Mouse (Mus musculus) limb, embryonic 10.5 days (tissue): ENCODE data around the gene Olig1. TPM values are rescaled to one million over a fixed set of nuclear protein-coding genes. Genes with fewer than 3 reads are reported as not detected.
A peak's percentile ranks its signal among the peaks of the same experiment; 100 is the strongest.

Experiments used
- DNase-seq: peaks from one replicate; pipeline ENCODE4 v3.0.0-alpha.2; 2017; ENCODE audit warnings: low spot score
- H3K27ac ChIP-seq: fragments of 300-500 bp; sonication (generic); 2 replicates; pipeline ENCODE4 v1.5.1; 2016; ENCODE audit warnings: mild to moderate bottlenecking
- H3K27me3 ChIP-seq: fragments of 300-500 bp; sonication (generic); 2 replicates; pipeline ENCODE4 v1.6.1; 2016; ENCODE audit warnings: low read depth, mild to moderate bottlenecking; ENCODE audit not compliant: poor library complexity, severe bottlenecking
- H3K36me3 ChIP-seq: fragments of 300-500 bp; sonication (generic); 2 replicates; pipeline ENCODE4 v1.6.1; 2016; ENCODE audit warnings: mild to moderate bottlenecking, moderate library complexity
- H3K4me1 ChIP-seq: fragments of 300-500 bp; sonication (generic); 2 replicates; pipeline ENCODE4 v1.6.1; 2016
- H3K4me3 ChIP-seq: fragments of 300-500 bp; sonication (generic); 2 replicates; pipeline ENCODE4 v1.5.1; 2016; ENCODE audit warnings: mild to moderate bottlenecking, moderate library complexity
- H3K9me3 ChIP-seq: fragments of 300-500 bp; sonication (generic); replicated peaks from 2 replicates; pipeline ENCODE4 v1.6.1; 2016; ENCODE audit warnings: mild to moderate bottlenecking
- WGBS: fragments of 180-500 bp; shearing (Covaris S2); methylation state at CpG from one replicate; pipeline ENCODE4 v1.1.7; 2016; 5-methylcytosine and 5-hydroxymethylcytosine counted together
- polyA plus RNA-seq: library from polyadenylated mRNA; unstranded; fragments of >200 nt; fragmentation: Nextera tagmentation; extraction: Ambion mirVana; gene quantifications from 2 replicates; pipeline ENCODE4 v1.2.1, GENCODE M21; 2016

The Olig1 gene
- polyA plus RNA-seq, 1 experiment from 2014 or later: not detected

DNA sequence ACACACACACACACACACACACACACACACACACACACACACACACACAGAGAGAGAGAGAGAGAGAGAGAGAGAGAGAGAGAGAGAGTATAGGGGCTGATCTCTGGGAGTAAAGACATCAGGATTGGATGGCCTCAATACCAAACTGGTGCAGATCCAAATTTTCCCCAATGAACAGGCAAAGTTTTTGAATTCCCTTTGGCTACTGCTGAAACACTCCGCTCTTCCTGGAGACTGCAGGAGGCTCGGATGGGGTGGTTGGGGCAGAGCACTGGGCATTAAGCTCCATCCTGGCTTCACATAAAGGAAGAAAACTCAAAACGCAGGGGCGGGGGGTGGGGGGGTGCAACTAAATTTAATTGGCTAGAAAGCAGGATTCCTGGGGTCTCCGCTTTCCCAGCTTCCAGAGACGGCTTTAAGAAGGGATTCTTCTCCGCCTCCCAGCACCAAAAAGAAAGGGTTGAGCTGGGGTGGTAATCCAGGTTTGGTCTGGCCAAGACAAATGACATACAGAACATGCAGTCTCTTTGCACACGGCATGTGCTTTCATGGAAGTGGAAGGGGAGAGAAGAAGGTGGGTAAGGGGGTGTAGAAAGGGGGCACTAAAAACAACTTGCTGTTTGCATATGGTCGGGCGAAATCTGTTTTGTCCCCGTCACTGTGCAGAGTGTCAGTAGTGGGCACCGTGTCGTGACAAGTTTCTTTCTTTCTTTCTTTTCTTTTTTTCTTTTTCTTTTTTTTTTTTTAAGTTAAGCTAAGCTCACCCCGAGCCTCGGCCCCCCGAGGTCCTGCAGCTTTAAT is 31.3 kb downstream of the Olig1 start:
- H3K4me1 ChIP-seq: peaks cover 14% of the 10 kb centered on the region
- no peak overlapping the region for H3K4me3 ChIP-seq
- no peak for DNase-seq
- H3K36me3 ChIP-seq: no peaks in the 10 kb centered on the region
- no peak overlapping the region for H3K27ac ChIP-seq
- H3K27me3 ChIP-seq: peaks cover 93% of the 10 kb centered on the region
- H3K9me3 ChIP-seq: no peaks in the 10 kb centered on the region
- WGBS: 47% methylated on average over 16 of the region's 16 CpGs

GRCm38 (mm10) chr16:91301454-91301853 is 31.9 kb downstream of the Olig1 start:
- H3K9me3 ChIP-seq: no peaks in the 10 kb centered on the region
- H3K36me3 ChIP-seq: no peaks in the 10 kb centered on the region
- peaks cover 92% of the 10 kb centered on the region for H3K27me3 ChIP-seq
- 60% methylated on average over 18 of the region's 18 CpGs for WGBS
- no peak overlapping the region for H3K4me3 ChIP-seq
- DNase-seq: no peak
- peaks cover 14% of the 10 kb centered on the region for H3K4me1 ChIP-seq
- H3K27ac ChIP-seq: no peak overlapping the region

DNA sequence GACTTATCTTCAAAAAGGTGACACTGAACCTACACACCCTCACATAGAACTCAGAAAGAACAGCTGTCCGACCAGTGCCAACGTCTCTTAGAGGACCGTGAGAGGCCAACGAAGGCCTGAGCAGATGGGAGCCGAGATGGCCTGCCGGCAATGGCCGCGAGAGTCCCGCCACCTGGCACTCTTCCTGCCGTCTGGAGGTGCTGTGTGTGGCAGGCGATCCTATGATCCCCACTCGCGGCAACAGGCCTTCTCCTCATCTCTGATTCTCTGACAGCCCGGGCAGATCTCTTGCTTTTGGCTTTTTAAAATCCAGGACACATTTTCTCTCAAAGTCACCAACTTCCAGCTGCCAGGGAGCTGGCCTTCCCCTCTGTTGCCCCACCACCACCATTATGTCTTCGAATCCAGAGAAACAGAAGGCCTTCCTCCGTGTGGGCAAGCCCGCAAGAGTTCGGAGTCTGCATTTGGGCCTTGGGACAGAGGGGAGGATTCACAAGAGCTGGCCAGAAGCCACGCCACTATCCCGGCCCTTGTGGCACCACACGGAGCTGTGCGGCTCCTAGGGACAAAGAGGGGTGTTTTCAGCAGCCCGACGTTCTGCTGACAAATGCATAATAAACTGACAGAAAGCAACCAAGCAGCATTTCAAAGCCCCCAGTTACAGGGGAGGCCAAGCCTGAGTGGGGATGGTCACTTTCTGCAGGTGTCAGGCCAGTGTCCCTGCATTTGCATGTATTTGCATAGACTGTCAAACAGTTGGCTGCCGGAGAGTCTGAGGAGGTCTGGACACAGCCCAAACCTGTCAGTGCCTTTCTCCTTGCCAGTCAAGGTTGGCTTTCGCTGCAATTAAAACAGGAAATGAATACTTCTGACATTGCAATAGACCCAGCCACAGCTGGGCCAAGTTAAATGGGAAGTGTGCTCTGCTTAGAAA is 34.5 kb downstream of the Olig1 start:
- Histone ChIP-seq H3K27me3 (peaks cover 94% of the 10 kb centered on the region), H3K9me3 (no peaks in the 10 kb centered on the region), H3K27ac (no peak overlapping the region), H3K4me1 (0 out of 2 replicates have a peak, but pooled peaks cover 3% of the 10 kb centered on the region), H3K36me3 (no peaks in the 10 kb centered on the region), H3K4me3 (no peak overlapping the region)
- DNase-seq: no peak
- 41% methylated on average over 26 of the region's 26 CpGs for WGBS

DNA sequence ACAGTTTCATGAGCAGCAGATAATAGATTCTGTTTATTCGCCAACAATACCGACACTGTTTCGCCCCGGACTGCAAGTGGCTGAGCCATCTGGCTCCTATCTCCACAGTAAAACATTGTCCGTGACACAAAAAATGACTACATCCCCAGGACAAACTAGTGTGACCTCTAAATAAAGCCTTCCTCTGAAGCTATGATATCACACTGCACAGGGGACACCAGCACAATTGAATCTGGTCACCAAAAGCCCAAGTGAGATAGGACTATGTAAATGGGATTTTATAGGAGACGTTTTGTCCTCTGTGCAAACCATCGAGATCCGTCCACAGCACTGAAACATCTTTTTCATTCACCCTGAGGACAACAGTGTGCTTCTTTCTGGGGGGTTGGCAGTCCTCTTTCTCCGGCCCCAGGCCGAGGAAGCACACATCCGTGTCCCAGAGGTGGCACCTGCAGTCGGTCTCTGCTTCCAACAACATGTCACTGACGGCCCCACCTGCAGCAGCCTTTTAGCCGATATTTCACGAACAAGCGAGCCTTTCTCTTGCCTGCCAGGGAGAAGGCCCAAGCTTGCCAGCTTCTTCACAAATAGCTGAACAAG is 36.0 kb downstream of the Olig1 start:
- 80% methylated on average over 16 of the region's 16 CpGs for WGBS
- DNase-seq: no peak
- H3K4me1 ChIP-seq: 0 out of 2 replicates have a peak, but pooled peaks cover 3% of the 10 kb centered on the region
- no peaks in the 10 kb centered on the region for H3K36me3 ChIP-seq
- no peak overlapping the region for H3K27ac ChIP-seq
- peaks cover 90% of the 10 kb centered on the region for H3K27me3 ChIP-seq
- no peak overlapping the region for H3K4me3 ChIP-seq
- no peaks in the 10 kb centered on the region for H3K9me3 ChIP-seq

DNA sequence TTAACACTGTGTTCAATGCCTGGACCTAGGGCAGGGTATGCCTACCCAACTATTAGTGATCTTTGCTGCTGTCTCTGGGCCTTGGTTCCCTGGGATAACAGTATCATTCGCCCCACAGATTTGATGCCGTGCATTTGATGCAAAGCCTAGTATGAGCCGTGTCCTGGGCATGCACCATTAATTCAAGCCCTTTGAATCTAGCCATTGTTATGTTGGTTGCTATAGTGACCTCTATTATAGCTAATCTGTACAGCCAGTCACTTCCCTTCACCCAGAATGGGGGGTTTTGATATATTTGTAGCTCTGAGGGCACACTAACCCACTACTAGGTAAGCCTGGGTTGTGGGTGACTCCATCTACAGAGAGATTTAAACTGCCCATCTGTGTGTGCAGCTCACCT is 40.3 kb downstream of the Olig1 start:
- Histone ChIP-seq H3K27ac (no peak overlapping the region), H3K36me3 (no peaks in the 10 kb centered on the region), H3K27me3 (peaks cover 85% of the 10 kb centered on the region), H3K4me3 (no peak overlapping the region), H3K4me1 (0 out of 2 replicates have a peak, but pooled peaks cover 7% of the 10 kb centered on the region), H3K9me3 (no peaks in the 10 kb centered on the region)
- 89% methylated on average over 3 of the region's 3 CpGs for WGBS
- no peak for DNase-seq

DNA sequence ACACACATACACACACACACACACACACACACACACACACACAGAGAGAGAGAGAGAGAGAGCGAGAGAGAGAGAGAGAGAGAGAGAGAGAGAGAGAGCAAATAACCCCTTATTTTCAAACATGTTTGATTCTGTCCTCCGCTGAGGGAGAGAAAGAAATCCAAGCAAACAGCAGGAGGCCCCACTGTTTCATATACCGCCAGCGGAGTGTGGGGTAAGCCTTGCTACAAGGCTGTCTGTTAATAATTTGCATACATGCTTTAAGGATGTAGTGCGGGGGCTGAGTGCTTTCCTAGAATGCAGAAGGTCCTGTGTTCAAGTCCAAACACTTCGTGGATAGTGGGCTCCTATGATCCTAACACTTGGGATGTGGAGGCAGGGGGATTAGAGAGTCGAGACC is 43.3 kb downstream of the Olig1 start:
- no peak for DNase-seq
- H3K4me1 ChIP-seq: 0 out of 2 replicates have a peak, but pooled peaks cover 7% of the 10 kb centered on the region
- peaks cover 71% of the 10 kb centered on the region for H3K27me3 ChIP-seq
- H3K36me3 ChIP-seq: no peaks in the 10 kb centered on the region
- no peak overlapping the region for H3K4me3 ChIP-seq
- no peaks in the 10 kb centered on the region for H3K9me3 ChIP-seq
- no peak overlapping the region for H3K27ac ChIP-seq
- WGBS: 80% methylated on average over 6 of the region's 7 CpGs

GRCm38 (mm10) chr16:91314114-91314775 is 44.7 kb downstream of the Olig1 start:
- Histone ChIP-seq H3K36me3 (no peaks in the 10 kb centered on the region), H3K4me1 (0 out of 2 replicates have a peak, but pooled peaks cover 7% of the 10 kb centered on the region), H3K4me3 (no peak overlapping the region), H3K9me3 (no peaks in the 10 kb centered on the region), H3K27me3 (peaks cover 64% of the 10 kb centered on the region), H3K27ac (no peak overlapping the region)
- WGBS: 9% methylated on average over 19 of the region's 19 CpGs
- DNase-seq: peak; percentile 77

GRCm38 (mm10) chr16:91320191-91320590 is 50.6 kb downstream of the Olig1 start:
- Histone ChIP-seq H3K27me3 (peaks cover 35% of the 10 kb centered on the region), H3K36me3 (no peaks in the 10 kb centered on the region), H3K4me1 (peaks cover 13% of the 10 kb centered on the region), H3K27ac (no peak overlapping the region), H3K9me3 (no peaks in the 10 kb centered on the region), H3K4me3 (no peak overlapping the region)
- no peak for DNase-seq
- 62% methylated on average over 10 of the region's 10 CpGs for WGBS

- H3K36me3 ChIP-seq: no peaks in the 10 kb centered on the region
- WGBS: 63% methylated on average over 15 of the region's 15 CpGs
- H3K27me3 ChIP-seq: peaks cover 31% of the 10 kb centered on the region
- H3K9me3 ChIP-seq: no peaks in the 10 kb centered on the region
- DNase-seq: peak; percentile 38
- H3K27ac ChIP-seq: no peak overlapping the region
- peaks cover 13% of the 10 kb centered on the region for H3K4me1 ChIP-seq
- no peak overlapping the region for H3K4me3 ChIP-seq
Observed at GRCm38 (mm10) chr16:91320608-91321007, 51.0 kb downstream of the Olig1 start.

Other genes starting within 250 kb of the Olig1 start
- gene Paxbp1, start 225.2 kb upstream of the Olig1 start, polyA plus RNA-seq: 60.0 and 76.1 TPM in 2 replicates
- not detected in 2 replicates for gene 4932438H23Rik, start 174.7 kb upstream of the Olig1 start, polyA plus RNA-seq
- gene Olig2, start 44.3 kb upstream of the Olig1 start, polyA plus RNA-seq: 0.08 TPM in 1 of 2 replicates, not detected in the other
- 33.0 and 35.3 TPM in 2 replicates for gene Ifnar2, start 103.0 kb downstream of the Olig1 start, polyA plus RNA-seq
- gene Gm21970, start 121.9 kb downstream of the Olig1 start, polyA plus RNA-seq: not detected in 2 replicates
- gene Il10rb, start 136.4 kb downstream of the Olig1 start, polyA plus RNA-seq: 7.0 TPM in 2 replicates
- 53.8 and 61.4 TPM in 2 replicates for gene Ifnar1, start 215.5 kb downstream of the Olig1 start, polyA plus RNA-seq